7 mouse cellular contexts compared by ENCODE assay signal in genomic region chr17:24205908-24206361, GRCm38 (mm10). TPM values are rescaled to one million over a fixed set of nuclear protein-coding genes. Genes with fewer than 3 reads are reported as not detected.
DNase-seq lines count a peak whose midpoint lies in the region; ATAC-seq lines count a peak whose summit lies in the region.

No protein-coding gene starts in this region.

- no peaks in the 10 kb centered on the region for H3K9me3 ChIP-seq in neural tube, embryonic 11.5 days (ENCODE audit: control insufficient read depth, low read length)
- no peaks in the 10 kb centered on the region for H3K9me3 ChIP-seq in embryonic facial prominence, embryonic 10.5 days
- no peaks in the 10 kb centered on the region for H3K9me3 ChIP-seq in heart, embryonic 12.5 days (replicated peaks)

- intact Hi-C loops in left cerebral cortex, postnatal 4 days (cut with DNase I) = loop anchor here (2.0 kb wide), 1 partner anchor 33 kb away; no protein-coding TSS in a partner anchor

- peaks cover 20% of the 10 kb centered on the region for H3K27me3 ChIP-seq in neural tube, embryonic 11.5 days (ENCODE audit: control insufficient read depth, insufficient read depth, low read length)
- H3K27me3 ChIP-seq in embryonic facial prominence, embryonic 10.5 days (replicated peaks; ENCODE audit: low read depth, poor library complexity, severe bottlenecking) = peaks cover 41% of the 10 kb centered on the region
- peaks cover 23% of the 10 kb centered on the region for H3K27me3 ChIP-seq in heart, embryonic 12.5 days (replicated peaks)

- peak overlapping the region; percentile 87 for H3K4me2 ChIP-seq in neural tube, embryonic 11.5 days (ENCODE audit: low read depth)
- H3K4me2 ChIP-seq in heart, embryonic 12.5 days = peak overlapping the region; percentile 89

- peaks cover 38% of the 10 kb centered on the region for H3K4me1 ChIP-seq in neural tube, embryonic 11.5 days (ENCODE audit: control insufficient read depth, insufficient read depth, low read length)
- peaks cover 80% of the 10 kb centered on the region for H3K4me1 ChIP-seq in embryonic facial prominence, embryonic 10.5 days
- peaks cover 71% of the 10 kb centered on the region for H3K4me1 ChIP-seq in heart, embryonic 12.5 days (replicated peaks)

- H3K4me3 ChIP-seq in neural tube, embryonic 11.5 days (ENCODE audit: low read depth, low read length) = peak overlapping the region; percentile 64
- peak overlapping the region; percentile 78 for H3K4me3 ChIP-seq in embryonic facial prominence, embryonic 10.5 days
- peak overlapping the region; percentile 79 for H3K4me3 ChIP-seq in heart, embryonic 12.5 days

- WGBS in neural tube, embryonic 11.5 days = 5% methylated on average over 15 of the region's 15 CpGs
- WGBS in embryonic facial prominence, embryonic 10.5 days = 9% methylated on average over 15 of the region's 15 CpGs
- 6% methylated on average over 15 of the region's 15 CpGs for WGBS in heart, embryonic 12.5 days

- H3K9ac ChIP-seq in neural tube, embryonic 11.5 days (ENCODE audit: low read length) = peak overlapping the region; percentile 26
- peak overlapping the region; percentile 70; the same call in 1 of the 2 replicates for H3K9ac ChIP-seq in heart, embryonic 12.5 days

- DNase-seq in neural tube, embryonic 11.5 days (ENCODE audit: low spot score) = no peak
- DNase-seq in neural tube, embryonic 10.5 days (ENCODE audit: extremely low spot score, low spot score) = no peak
- no peak for DNase-seq in embryonic facial prominence, embryonic 10.5 days (ENCODE audit: low spot score)
- DNase-seq in left cerebral cortex, postnatal 4 days = peak; percentile 49
- DNase-seq in ovary, postnatal 14 days (ENCODE audit: low spot score) = no peak

- H3K27ac ChIP-seq in neural tube, embryonic 11.5 days (ENCODE audit: low read depth, low read length) = no peak overlapping the region
- H3K27ac ChIP-seq in embryonic facial prominence, embryonic 10.5 days (replicated peaks) = peak overlapping the region; percentile 85
- H3K27ac ChIP-seq in heart, embryonic 12.5 days (ENCODE audit: poor library complexity, severe bottlenecking) = no peak overlapping the region

- no peaks in the 10 kb centered on the region for H3K36me3 ChIP-seq in neural tube, embryonic 11.5 days (ENCODE audit: control insufficient read depth, insufficient read depth, low read length)
- no peaks in the 10 kb centered on the region; the same call in 1 of the 2 replicates for H3K36me3 ChIP-seq in embryonic facial prominence, embryonic 10.5 days (replicated peaks)
- no peaks in the 10 kb centered on the region for H3K36me3 ChIP-seq in heart, embryonic 12.5 days

- peak; percentile 14 for ATAC-seq in neural tube, embryonic 11.5 days (ENCODE audit: insufficient read depth, low FRiP score, low TSS enrichment)
- ATAC-seq in heart, embryonic 12.5 days (ENCODE audit: insufficient number of reproducible peaks, low FRiP score) = peak; percentile 47
- ATAC-seq in megakaryocyte progenitor cell, adult 5-6 weeks (replicated peaks; ENCODE audit: poor library complexity) = peak; percentile 3

RNA-seq across cellular contexts. Expression of gene Tbc1d24, which starts 0.6 kb away (rescaled TPM):
- polyA plus RNA-seq in neural tube, embryonic 11.5 days (2014; fragmentation: Nextera tagmentation; extraction: Ambion mirVana) = 7.9 and 8.7 TPM in 2 replicates
- 6.0 and 6.1 TPM in 2 replicates for polyA plus RNA-seq in embryonic facial prominence, embryonic 10.5 days (2016; fragmentation: Nextera tagmentation; extraction: Ambion mirVana)
- polyA plus RNA-seq in heart, embryonic 12.5 days (2016; fragmentation: Nextera tagmentation; extraction: Ambion mirVana) = 5.1 and 5.3 TPM in 2 replicates
- 10 to 100 TPM; 82.8 to 91.5 TPM for total RNA-seq in left cerebral cortex, postnatal 4 days (2021)
- total RNA-seq in megakaryocyte progenitor cell, adult 5-6 weeks (2015) = 3.6 and 6.4 TPM in 2 replicates
- total RNA-seq in megakaryocyte progenitor cell, adult 5-6 weeks (2017) = 6.4 and 6.6 TPM in 2 replicates

RNA-seq across cellular contexts. Expression of gene Ntn3, which starts 3.4 kb away (rescaled TPM):
- 4.0 and 4.7 TPM in 2 replicates for polyA plus RNA-seq in neural tube, embryonic 11.5 days (2014; fragmentation: Nextera tagmentation; extraction: Ambion mirVana)
- polyA plus RNA-seq in embryonic facial prominence, embryonic 10.5 days (2016; fragmentation: Nextera tagmentation; extraction: Ambion mirVana) = 5.0 and 7.3 TPM in 2 replicates
- polyA plus RNA-seq in heart, embryonic 12.5 days (2016; fragmentation: Nextera tagmentation; extraction: Ambion mirVana) = 2.0 and 2.6 TPM in 2 replicates
- 10 to 100 TPM; 15.8 to 16.4 TPM for total RNA-seq in left cerebral cortex, postnatal 4 days (2021)
- 0.15 TPM in 1 of 2 replicates, not detected in the other for total RNA-seq in megakaryocyte progenitor cell, adult 5-6 weeks (2015)
- 0.12 and 0.30 TPM in 2 replicates for total RNA-seq in megakaryocyte progenitor cell, adult 5-6 weeks (2017)

RNA-seq across cellular contexts. Expression of gene Tedc2, which starts 14.7 kb away (rescaled TPM):
- 16.7 and 18.3 TPM in 2 replicates for polyA plus RNA-seq in neural tube, embryonic 11.5 days (2014; fragmentation: Nextera tagmentation; extraction: Ambion mirVana)
- 23.0 and 24.8 TPM in 2 replicates for polyA plus RNA-seq in embryonic facial prominence, embryonic 10.5 days (2016; fragmentation: Nextera tagmentation; extraction: Ambion mirVana)
- polyA plus RNA-seq in heart, embryonic 12.5 days (2016; fragmentation: Nextera tagmentation; extraction: Ambion mirVana) = 6.0 and 7.5 TPM in 2 replicates
- total RNA-seq in left cerebral cortex, postnatal 4 days (2021) = 10 to 100 TPM; 12.6 to 13.7 TPM
- total RNA-seq in megakaryocyte progenitor cell, adult 5-6 weeks (2015) = 7.8 and 10.2 TPM in 2 replicates
- 13.9 and 16.2 TPM in 2 replicates for total RNA-seq in megakaryocyte progenitor cell, adult 5-6 weeks (2017)

RNA-seq across cellular contexts. Expression of gene Atp6v0c, which starts 36.4 kb away (rescaled TPM):
- polyA plus RNA-seq in neural tube, embryonic 11.5 days (2014; fragmentation: Nextera tagmentation; extraction: Ambion mirVana) = 555 and 574 TPM in 2 replicates
- polyA plus RNA-seq in embryonic facial prominence, embryonic 10.5 days (2016; fragmentation: Nextera tagmentation; extraction: Ambion mirVana) = 422 and 435 TPM in 2 replicates
- 534 and 535 TPM in 2 replicates for polyA plus RNA-seq in heart, embryonic 12.5 days (2016; fragmentation: Nextera tagmentation; extraction: Ambion mirVana)
- 100 to 1,000 TPM; 770 to 834 TPM for total RNA-seq in left cerebral cortex, postnatal 4 days (2021)
- 405 and 437 TPM in 2 replicates for total RNA-seq in megakaryocyte progenitor cell, adult 5-6 weeks (2015)
- total RNA-seq in megakaryocyte progenitor cell, adult 5-6 weeks (2017) = 109 and 145 TPM in 2 replicates

RNA-seq across cellular contexts. Expression of gene Amdhd2, which starts 42.4 kb away (rescaled TPM):
- polyA plus RNA-seq in neural tube, embryonic 11.5 days (2014; fragmentation: Nextera tagmentation; extraction: Ambion mirVana) = 27.3 and 36.2 TPM in 2 replicates
- 44.6 and 50.0 TPM in 2 replicates for polyA plus RNA-seq in embryonic facial prominence, embryonic 10.5 days (2016; fragmentation: Nextera tagmentation; extraction: Ambion mirVana)
- polyA plus RNA-seq in heart, embryonic 12.5 days (2016; fragmentation: Nextera tagmentation; extraction: Ambion mirVana) = 28.1 and 28.8 TPM in 2 replicates
- 10 to 100 TPM; 30.2 to 32.0 TPM for total RNA-seq in left cerebral cortex, postnatal 4 days (2021)
- total RNA-seq in megakaryocyte progenitor cell, adult 5-6 weeks (2015) = 21.9 and 33.7 TPM in 2 replicates
- 65.1 and 65.5 TPM in 2 replicates for total RNA-seq in megakaryocyte progenitor cell, adult 5-6 weeks (2017)
